Mouse (Mus musculus) embryonic facial prominence, embryonic 14.5 days (tissue): Measurements from ENCODE around the gene Cmas. TPM values are rescaled to one million over a fixed set of nuclear protein-coding genes. Genes with fewer than 3 reads are reported as not detected.

Experiments used
- ATAC-seq: fragments of 200-750 bp; cut with Nextera tagmentation; 2 replicates; pipeline ENCODE4 v1.8.0; 2017; ENCODE audit warnings: low read depth, moderate number of reproducible peaks, moderate TSS enrichment
- DNase-seq: peaks from one replicate; pipeline ENCODE4 v3.0.0-alpha.2; 2015; ENCODE audit warnings: low spot score
- H3K27ac ChIP-seq: fragments of 300-500 bp; sonication (generic); replicated peaks from 2 replicates; pipeline ENCODE4 v1.5.1; 2014; ENCODE audit warnings: low read depth, mild to moderate bottlenecking, low read length, moderate library complexity
- H3K27me3 ChIP-seq: fragments of 300-500 bp; sonication (generic); replicated peaks from 2 replicates; pipeline ENCODE4 v1.6.1; 2014; ENCODE audit warnings: low read length; ENCODE audit not compliant: control insufficient read depth, insufficient read depth
- H3K36me3 ChIP-seq: fragments of 300-500 bp; sonication (generic); 2 replicates; pipeline ENCODE4 v1.6.1; 2014; ENCODE audit warnings: low read length, mixed read lengths; ENCODE audit not compliant: control insufficient read depth, insufficient read depth
- H3K4me1 ChIP-seq: fragments of 300-500 bp; sonication (generic); 2 replicates; pipeline ENCODE4 v1.6.1; 2014; ENCODE audit warnings: antibody characterized with exemption, low read length; ENCODE audit not compliant: control insufficient read depth, insufficient read depth
- H3K4me2 ChIP-seq: fragments of 300-500 bp; sonication (generic); 2 replicates; pipeline ENCODE4 v1.6.1; 2014; ENCODE audit warnings: low read depth, mild to moderate bottlenecking, low read length, moderate library complexity, mixed read lengths
- H3K4me3 ChIP-seq: fragments of 300-500 bp; sonication (generic); 2 replicates; pipeline ENCODE4 v1.5.1; 2014; ENCODE audit warnings: low read depth, mild to moderate bottlenecking, low read length
- H3K9ac ChIP-seq: fragments of 300-500 bp; sonication (generic); 2 replicates; pipeline ENCODE4 v1.6.1; 2014; ENCODE audit warnings: low read depth, mild to moderate bottlenecking, low read length, moderate library complexity, mixed read lengths
- H3K9me3 ChIP-seq: fragments of 300-500 bp; sonication (generic); 2 replicates; pipeline ENCODE4 v1.6.1; 2016; ENCODE audit warnings: low read length; ENCODE audit not compliant: control insufficient read depth
- WGBS: fragments of 180-500 bp; shearing (Covaris S2); extraction: QIAGEN DNeasy Blood & Tissue Kit; methylation state at CpG from one replicate; pipeline ENCODE4 v1.1.7; 2014; 5-methylcytosine and 5-hydroxymethylcytosine counted together
- polyA plus RNA-seq: library from polyadenylated mRNA; unstranded; fragments of >200 nt; fragmentation: Nextera tagmentation; extraction: Ambion mirVana; gene quantifications from 2 replicates; pipeline ENCODE4 v1.2.1, GENCODE M21; 2014

The Cmas gene
- polyA plus RNA-seq, 1 experiment from 2014 or later: 95.6 TPM

- H3K9me3 ChIP-seq: no peaks in the 10 kb centered on the region
- DNase-seq (no peak), ATAC-seq (no peak)
- H3K36me3 ChIP-seq: no peaks in the 10 kb centered on the region
- H3K4me2 ChIP-seq: no peak overlapping the region
- no peak overlapping the region for H3K4me3 ChIP-seq
- H3K27me3 ChIP-seq: no peaks in the 10 kb centered on the region
- no peak overlapping the region for H3K27ac ChIP-seq
- no peak overlapping the region for H3K9ac ChIP-seq
- H3K4me1 ChIP-seq: peaks cover 10% of the 10 kb centered on the region
- 30% methylated on average over 11 of the region's 11 CpGs for WGBS
Measured at GRCm38 (mm10) chr6:142802617-142803525, 46.4 kb downstream of the Cmas start.

GRCm38 (mm10) chr6:142804402-142804801, 47.9 kb downstream of the Cmas start, which contains the start of gene Sult6b2:
TSS of gene Sult6b2 (minus strand) at chr6:142804502.
- Histone ChIP-seq H3K36me3 (no peaks in the 10 kb centered on the region), H3K27ac (no peak within 1 kb of the TSS), H3K4me3 (no peak within 1 kb of the TSS), H3K4me2 (no peak within 1 kb of the TSS), H3K9me3 (no peaks in the 10 kb centered on the region), H3K9ac (no peak within 1 kb of the TSS), H3K4me1 (peaks cover 10% of the 10 kb centered on the region), H3K27me3 (no peaks in the 10 kb centered on the region)
- ATAC-seq (no peak), DNase-seq (no peak)

GRCm38 (mm10) chr6:142806326-142806725, 49.8 kb downstream of the Cmas start:
- H3K27ac ChIP-seq: no peak overlapping the region
- no peak overlapping the region for H3K4me3 ChIP-seq
- no peak overlapping the region for H3K9ac ChIP-seq
- no peak overlapping the region for H3K4me2 ChIP-seq
- H3K9me3 ChIP-seq: no peaks in the 10 kb centered on the region
- H3K36me3 ChIP-seq: no peaks in the 10 kb centered on the region
- 74% methylated on average over 4 of the region's 4 CpGs for WGBS
- peaks cover 10% of the 10 kb centered on the region for H3K4me1 ChIP-seq
- H3K27me3 ChIP-seq: no peaks in the 10 kb centered on the region
- ATAC-seq: no peak
- no peak for DNase-seq

- no peak overlapping the region for H3K9ac ChIP-seq
- H3K4me1 ChIP-seq: no peaks in the 10 kb centered on the region
- ATAC-seq (no peak), DNase-seq (no peak)
- no peaks in the 10 kb centered on the region for H3K27me3 ChIP-seq
- no peaks in the 10 kb centered on the region for H3K36me3 ChIP-seq
- no peak overlapping the region for H3K27ac ChIP-seq
- H3K4me3 ChIP-seq: no peak overlapping the region
- H3K9me3 ChIP-seq: no peaks in the 10 kb centered on the region
- no peak overlapping the region for H3K4me2 ChIP-seq
- 36% methylated on average over 6 of the region's 6 CpGs for WGBS
Measured at GRCm38 (mm10) chr6:142809373-142810098, 53.0 kb downstream of the Cmas start.

- DNase-seq (no peak), ATAC-seq (no peak)
Measured at GRCm38 (mm10) chr6:142810239-142810638, 53.8 kb downstream of the Cmas start.

GRCm38 (mm10) chr6:142812969-142813368, 56.5 kb downstream of the Cmas start:
- 67% methylated on average over 5 of the region's 5 CpGs for WGBS
- DNase-seq (no peak), ATAC-seq (no peak)
- no peaks in the 10 kb centered on the region for H3K27me3 ChIP-seq
- H3K27ac ChIP-seq: no peak overlapping the region
- H3K4me1 ChIP-seq: no peaks in the 10 kb centered on the region
- no peak overlapping the region for H3K9ac ChIP-seq
- no peak overlapping the region for H3K4me3 ChIP-seq
- H3K4me2 ChIP-seq: no peak overlapping the region
- H3K9me3 ChIP-seq: no peaks in the 10 kb centered on the region
- H3K36me3 ChIP-seq: no peaks in the 10 kb centered on the region

More at GRCm38 (mm10) chr6:142810239-142810638, 53.8 kb downstream of the Cmas start:
- Histone ChIP-seq H3K4me2 (no peak overlapping the region), H3K27me3 (no peaks in the 10 kb centered on the region), H3K4me1 (no peaks in the 10 kb centered on the region), H3K9ac (no peak overlapping the region), H3K4me3 (no peak overlapping the region), H3K36me3 (no peaks in the 10 kb centered on the region), H3K27ac (no peak overlapping the region), H3K9me3 (no peaks in the 10 kb centered on the region)
- 63% methylated on average over 6 of the region's 6 CpGs for WGBS

DNA sequence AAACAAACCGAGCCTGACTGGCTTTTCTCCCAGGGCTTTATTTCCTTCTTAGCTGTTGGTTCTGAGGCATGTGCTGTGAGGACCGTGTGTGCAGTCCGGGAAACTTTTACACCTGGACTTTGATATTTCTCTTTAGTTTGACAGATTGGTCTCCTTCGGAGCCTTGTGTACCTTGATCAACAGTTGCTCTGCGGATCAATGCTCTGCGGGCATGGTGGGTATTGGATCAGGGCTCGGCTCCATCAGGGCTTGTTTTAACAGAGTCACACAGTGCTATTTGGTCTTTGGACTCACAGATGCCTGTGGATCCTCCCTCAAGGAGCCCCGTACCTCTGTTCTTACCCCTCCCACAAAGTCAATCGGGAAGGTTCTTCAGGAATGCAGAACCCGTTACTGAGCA, 57.5 kb downstream of the Cmas start:
- no peak for DNase-seq
- Histone ChIP-seq H3K4me1 (no peaks in the 10 kb centered on the region), H3K4me2 (peak overlapping the region; percentile 53), H3K27me3 (no peaks in the 10 kb centered on the region), H3K27ac (no peak overlapping the region), H3K9me3 (no peaks in the 10 kb centered on the region), H3K4me3 (peak overlapping the region; percentile 35; the same call in 1 of the 2 replicates), H3K36me3 (no peaks in the 10 kb centered on the region), H3K9ac (no peak overlapping the region)
- peak; percentile 10; the same call in 1 of the 2 replicates for ATAC-seq
- WGBS: 55% methylated on average over 10 of the region's 10 CpGs

DNA sequence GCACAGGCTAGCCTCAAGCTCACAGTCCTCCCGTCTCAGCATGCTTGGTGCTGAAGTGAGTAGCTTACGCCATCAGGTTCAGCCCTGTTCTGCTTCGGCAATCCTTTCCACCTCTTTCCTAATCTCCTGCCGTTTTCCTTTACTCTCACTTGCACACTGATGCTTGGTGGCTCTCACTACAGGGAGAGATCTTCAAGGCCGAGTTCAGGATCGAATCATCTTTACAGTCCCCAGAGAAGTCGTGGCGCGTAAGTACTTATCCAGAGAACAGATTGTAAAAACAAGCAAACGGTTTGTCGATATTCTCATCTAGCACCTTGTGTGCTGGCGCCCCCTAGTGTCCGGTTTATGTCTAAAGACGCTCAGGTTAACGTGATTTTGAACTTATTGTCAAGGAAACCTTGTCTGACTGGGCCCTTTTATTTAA, 58.0 kb downstream of the Cmas start:
- Histone ChIP-seq H3K4me1 (no peaks in the 10 kb centered on the region), H3K4me2 (peak overlapping the region; percentile 53), H3K27me3 (no peaks in the 10 kb centered on the region), H3K27ac (no peak overlapping the region), H3K4me3 (peak overlapping the region; percentile 35), H3K9ac (peak overlapping the region; percentile 43; the same call in 1 of the 2 replicates), H3K9me3 (no peaks in the 10 kb centered on the region), H3K36me3 (no peaks in the 10 kb centered on the region)
- WGBS: 3% methylated on average over 15 of the region's 15 CpGs
- DNase-seq: peak; percentile 95
- peak; percentile 60; the same call in 1 of the 2 replicates for ATAC-seq
